Mouse (Mus musculus) MEL (cell line): ENCODE measurements around the gene Psmb5. TPM values are rescaled to one million over a fixed set of nuclear protein-coding genes. Genes with fewer than 3 reads are reported as not detected.
A peak's percentile ranks its signal among the peaks of the same experiment; 100 is the strongest.

Experiments
- DNase-seq: peaks from one replicate; pipeline ENCODE4 v3.0.0; 2011; ENCODE audit warnings: low read depth, low spot score
- H3K27ac ChIP-seq: 2 replicates; pipeline ENCODE4 v1.5.1; 2012; ENCODE audit warnings: low read depth, mild to moderate bottlenecking, control low read depth, low read length, moderate library complexity; ENCODE audit not compliant: control insufficient read depth
- H3K27me3 ChIP-seq, 2 experiments: fragments of 150-350 bp in 1 of 2; sonication (generic) in 1 of 2; 2 replicates each; pipeline ENCODE4 v1.6.1; 2012; ENCODE audit warnings: low read length in 2 of 2, mild to moderate bottlenecking in 2 of 2, improper control_type of control experiment in 1 of 2, moderate library complexity in 1 of 2; ENCODE audit not compliant: insufficient read depth in 2 of 2, control insufficient read depth in 1 of 2
- H3K36me3 ChIP-seq, 2 experiments: 2 replicates each; pipeline ENCODE4 v1.6.1; 2012 to 2014; ENCODE audit warnings: low read length in 2 of 2, improper control_type of control experiment in 1 of 2, inconsistent platforms in 1 of 2, mild to moderate bottlenecking in 1 of 2; ENCODE audit not compliant: insufficient read depth in 2 of 2, control insufficient read depth in 1 of 2
- H3K4me1 ChIP-seq, 2 experiments: fragments of 150-350 bp in 1 of 2; sonication (generic) in 1 of 2; 2 replicates each; pipeline ENCODE4 v1.6.1; 2012; ENCODE audit warnings: low read length in 2 of 2, improper control_type of control experiment in 1 of 2, mild to moderate bottlenecking in 1 of 2; ENCODE audit not compliant: insufficient read depth in 2 of 2, control insufficient read depth in 1 of 2
- H3K4me3 ChIP-seq, 2 experiments: fragments of 150-350 bp in 1 of 2; sonication (generic) in 1 of 2; 2 replicates each; pipeline ENCODE4 v1.5.1; 2012; ENCODE audit warnings: low read depth in 2 of 2, low read length in 2 of 2, mild to moderate bottlenecking in 2 of 2, moderate library complexity in 2 of 2, control low read depth in 1 of 2, improper control_type of control experiment in 1 of 2; ENCODE audit not compliant: control insufficient read depth in 1 of 2, insufficient read depth in 1 of 2
- H3K79me2 ChIP-seq: 2 replicates; pipeline ENCODE4 v1.6.1; 2012; ENCODE audit warnings: mild to moderate bottlenecking, low read length, moderate library complexity; ENCODE audit not compliant: control insufficient read depth, poor library complexity, insufficient read depth
- H3K9ac ChIP-seq: 2 replicates; pipeline ENCODE4 v1.6.1; 2012; ENCODE audit warnings: low read depth, mild to moderate bottlenecking, control low read depth, low read length, moderate library complexity; ENCODE audit not compliant: control insufficient read depth, poor library complexity, severe bottlenecking
- H3K9me3 ChIP-seq: fragments of 150-350 bp; sonication (generic); replicated peaks from 2 replicates; pipeline ENCODE4 v1.6.1; 2012; ENCODE audit warnings: mild to moderate bottlenecking, low read length, improper control_type of control experiment, moderate library complexity; ENCODE audit not compliant: insufficient read depth
- BHLHE40 ChIP-seq: IDR thresholded peaks from 2 replicates; pipeline ENCODE4 v1.6.1; 2012; ENCODE audit warnings: low read depth, mild to moderate bottlenecking, inconsistent platforms, low read length, improper control_type of control experiment, borderline replicate concordance
- CHD1 ChIP-seq: IDR thresholded peaks from 2 replicates; pipeline ENCODE4 v1.6.1; 2012; ENCODE audit warnings: low read depth, mild to moderate bottlenecking, inconsistent platforms, low read length, improper control_type of control experiment
- CHD2 ChIP-seq: IDR thresholded peaks from 2 replicates; pipeline ENCODE4 v1.6.1; 2011; ENCODE audit warnings: low read length, improper control_type of control experiment
- CTCF ChIP-seq, 3 experiments: IDR thresholded peaks in 2 of 3; conservative IDR thresholded peaks in 1 of 3; 2 replicates each; pipeline ENCODE4 v1.5.1; 2011 to 2012; ENCODE audit warnings: low read length in 3 of 3, low read depth in 2 of 3, mild to moderate bottlenecking in 2 of 3, improper control_type of control experiment in 1 of 3, inconsistent platforms in 1 of 3, mixed read lengths in 1 of 3, moderate library complexity in 1 of 3; ENCODE audit not compliant: control insufficient read depth in 1 of 3, insufficient read depth in 1 of 3, poor library complexity in 1 of 3, severe bottlenecking in 1 of 3
- E2F4 ChIP-seq: IDR thresholded peaks from 2 replicates; pipeline ENCODE4 v1.6.1; 2011; ENCODE audit warnings: low read depth, low read length, improper control_type of control experiment, borderline replicate concordance
- ELF1 ChIP-seq: IDR thresholded peaks from 2 replicates; pipeline ENCODE4 v1.6.1; 2014; ENCODE audit warnings: low read depth, mild to moderate bottlenecking, inconsistent platforms, low read length, improper control_type of control experiment, moderate library complexity
- EP300 ChIP-seq, 2 experiments: IDR thresholded peaks; 2 replicates each; pipeline ENCODE4 v1.6.1; 2011; ENCODE audit warnings: improper control_type of control experiment in 2 of 2, low read length in 2 of 2, low read depth in 1 of 2, mild to moderate bottlenecking in 1 of 2
- GABPA ChIP-seq: IDR thresholded peaks from 2 replicates; pipeline ENCODE4 v1.6.1; 2012; ENCODE audit warnings: low read depth, mild to moderate bottlenecking, inconsistent platforms, low read length, improper control_type of control experiment, moderate library complexity
- HCFC1 ChIP-seq: IDR thresholded peaks from 2 replicates; pipeline ENCODE4 v1.6.1; 2012; ENCODE audit warnings: low read depth, mild to moderate bottlenecking, inconsistent platforms, low read length, improper control_type of control experiment, moderate library complexity
- JUND ChIP-seq: IDR thresholded peaks from 2 replicates; pipeline ENCODE4 v1.6.1; 2011; ENCODE audit warnings: low read depth, mild to moderate bottlenecking, improper control_type of control experiment, low read length
- KAT2A ChIP-seq: conservative IDR thresholded peaks from 2 replicates; pipeline ENCODE4 v1.6.1; 2012; ENCODE audit warnings: low read depth, low read length, improper control_type of control experiment, inconsistent platforms
- MAFK ChIP-seq: IDR thresholded peaks from 2 replicates; pipeline ENCODE4 v1.6.1; 2011; ENCODE audit warnings: low read depth, mild to moderate bottlenecking, low read length, improper control_type of control experiment, borderline replicate concordance
- MAX ChIP-seq: IDR thresholded peaks from 2 replicates; pipeline ENCODE4 v1.6.1; 2011; ENCODE audit warnings: low read length, improper control_type of control experiment
- MAZ ChIP-seq: IDR thresholded peaks from 2 replicates; pipeline ENCODE4 v1.6.1; 2012; ENCODE audit warnings: low read depth, mild to moderate bottlenecking, inconsistent platforms, low read length, improper control_type of control experiment
- MEF2A ChIP-seq: IDR thresholded peaks from 2 replicates; pipeline ENCODE4 v1.6.1; 2014; ENCODE audit warnings: low read depth, mild to moderate bottlenecking, inconsistent platforms, low read length, improper control_type of control experiment; ENCODE audit not compliant: poor library complexity, insufficient replicate concordance, severe bottlenecking; ENCODE audit errors: extremely low read depth
- MYB ChIP-seq: IDR thresholded peaks from 2 replicates; pipeline ENCODE4 v1.6.1; 2011; ENCODE audit warnings: mild to moderate bottlenecking, low read depth, low read length, improper control_type of control experiment
- MYC ChIP-seq: IDR thresholded peaks from 2 replicates; pipeline ENCODE4 v1.6.1; 2011; ENCODE audit warnings: low read depth, mild to moderate bottlenecking, low read length, improper control_type of control experiment, moderate library complexity
- NELFE ChIP-seq: IDR thresholded peaks from 2 replicates; pipeline ENCODE4 v1.6.1; 2011; ENCODE audit warnings: low read depth, low read length, improper control_type of control experiment
- NRF1 ChIP-seq: IDR thresholded peaks from 2 replicates; pipeline ENCODE4 v1.6.1; 2014; ENCODE audit warnings: low read depth, mild to moderate bottlenecking, inconsistent platforms, low read length, improper control_type of control experiment, moderate library complexity; ENCODE audit not compliant: poor library complexity, insufficient read depth, severe bottlenecking
- POLR2A ChIP-seq, 2 experiments: IDR thresholded peaks; 2 replicates each; pipeline ENCODE4 v1.6.1; 2011 to 2012; ENCODE audit warnings: low read length in 2 of 2, mild to moderate bottlenecking in 2 of 2, control low read depth in 1 of 2, improper control_type of control experiment in 1 of 2, low read depth in 1 of 2, moderate library complexity in 1 of 2; ENCODE audit not compliant: control insufficient read depth in 1 of 2, insufficient read depth in 1 of 2, poor library complexity in 1 of 2
- POLR2AphosphoS2 ChIP-seq: IDR thresholded peaks from 2 replicates; pipeline ENCODE4 v1.6.1; 2011; ENCODE audit warnings: low read length, improper control_type of control experiment
- POLR2AphosphoS5 ChIP-seq: IDR thresholded peaks from 2 replicates; pipeline ENCODE4 v1.6.1; 2012; ENCODE audit warnings: low read depth, borderline replicate concordance, mild to moderate bottlenecking, inconsistent platforms, low read length, moderate library complexity, mixed read lengths
- RAD21 ChIP-seq: IDR thresholded peaks from 2 replicates; pipeline ENCODE4 v1.6.1; 2011; ENCODE audit warnings: mild to moderate bottlenecking, low read depth, low read length, improper control_type of control experiment
- SMC3 ChIP-seq: IDR thresholded peaks from 2 replicates; pipeline ENCODE4 v1.6.1; 2011; ENCODE audit warnings: low read depth, low read length, improper control_type of control experiment
- TAL1 ChIP-seq: IDR thresholded peaks from 2 replicates; pipeline ENCODE4 v1.6.1; 2012; ENCODE audit warnings: mild to moderate bottlenecking, inconsistent platforms, low read length, moderate library complexity, mixed read lengths
- TBP ChIP-seq: IDR thresholded peaks from 2 replicates; pipeline ENCODE4 v1.8.0; 2011; ENCODE audit warnings: low read depth, low read length, improper control_type of control experiment
- TCF12 ChIP-seq: IDR thresholded peaks from 2 replicates; pipeline ENCODE4 v1.6.1; 2014; ENCODE audit warnings: low read depth, mild to moderate bottlenecking, inconsistent platforms, low read length, improper control_type of control experiment, moderate library complexity
- UBTF ChIP-seq: IDR thresholded peaks from 2 replicates; pipeline ENCODE4 v1.6.1; 2012; ENCODE audit warnings: low read depth, mild to moderate bottlenecking, inconsistent platforms, low read length, improper control_type of control experiment, moderate library complexity, borderline replicate concordance; ENCODE audit not compliant: insufficient read depth
- USF2 ChIP-seq, 2 experiments: IDR thresholded peaks; 2 replicates each; pipeline ENCODE4 v1.6.1; 2011 to 2012; ENCODE audit warnings: improper control_type of control experiment in 2 of 2, low read length in 2 of 2, borderline replicate concordance in 1 of 2, inconsistent platforms in 1 of 2, low read depth in 1 of 2, mild to moderate bottlenecking in 1 of 2; ENCODE audit not compliant: insufficient read depth in 1 of 2
- ZC3H11A ChIP-seq: IDR thresholded peaks from 2 replicates; pipeline ENCODE4 v1.6.1; 2012; ENCODE audit warnings: low read depth, mild to moderate bottlenecking, inconsistent platforms, low read length, improper control_type of control experiment
- ZKSCAN1 ChIP-seq: IDR thresholded peaks from 2 replicates; pipeline ENCODE4 v1.6.1; 2012; ENCODE audit warnings: low read depth, mild to moderate bottlenecking, inconsistent platforms, low read length, improper control_type of control experiment, moderate library complexity
- ZMIZ1 ChIP-seq: IDR thresholded peaks from 2 replicates; pipeline ENCODE4 v1.6.1; 2012; ENCODE audit warnings: low read depth, mild to moderate bottlenecking, inconsistent platforms, low read length, improper control_type of control experiment, moderate library complexity
- ZNF384 ChIP-seq: IDR thresholded peaks from 2 replicates; pipeline ENCODE4 v1.6.1; 2012; ENCODE audit warnings: low read depth, mild to moderate bottlenecking, inconsistent platforms, low read length, improper control_type of control experiment
- polyA plus RNA-seq, 2 experiments: library from polyadenylated mRNA; stranded (reverse) in 1 of 2; unstranded in 1 of 2; fragments of >175 nt in 1 of 2; fragments of >200 nt in 1 of 2; gene quantifications; 2 replicates each; pipeline versions ENCODE4 v1.2.1 to v1.2.4; 2012; ENCODE audit warnings: low replicate concordance in 2 of 2, low read depth in 1 of 2; ENCODE audit not compliant: insufficient read length in 2 of 2, insufficient read depth in 1 of 2, missing spikeins in 1 of 2
- total RNA-seq: library from RNA; depleted of rRNA; stranded (reverse); fragments of 300-350 nt; gene quantifications from 2 replicates; pipeline ENCODE4 v1.2.3, GENCODE M21; 2012

The Psmb5 gene
- total and polyA plus RNA-seq, 3 experiments: 305 to 546 (median 318) TPM

DNA sequence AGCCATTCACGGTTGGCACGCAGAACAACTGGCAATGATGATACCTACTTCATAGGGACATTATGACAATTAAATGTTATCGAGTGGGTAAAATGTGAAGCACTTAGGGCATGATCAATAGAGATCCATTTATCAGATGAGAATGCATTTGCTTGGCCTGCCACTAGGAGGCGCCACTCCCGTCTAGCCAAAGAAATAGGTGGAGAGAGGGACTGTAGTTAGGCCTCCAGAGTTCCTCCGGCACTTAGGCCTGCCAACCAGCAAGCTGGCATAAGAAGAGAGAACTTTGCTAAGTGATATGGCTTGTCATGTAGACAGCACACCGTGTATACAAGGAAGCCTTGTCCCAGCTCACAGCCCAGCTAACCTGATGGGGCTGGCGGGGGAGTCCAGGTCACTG lies 19.1 kb upstream of the Psmb5 start:
- Histone ChIP-seq H3K36me3 (no peaks in the 10 kb centered on the region), H3K9me3 (no peaks in the 10 kb centered on the region), H3K27ac (no peak overlapping the region)
- DNase-seq: peak; percentile 61
- TF ChIP-seq ZC3H11A: peak; percentile 34; the same call in 1 of the 2 replicates
- no peak for TF ChIP-seq UBTF
- TF ChIP-seq RAD21: peak; percentile 30
- TF ChIP-seq MAZ: no peak
- TF ChIP-seq MYB: no peak
- no peak for TF ChIP-seq MEF2A
- no peak for TF ChIP-seq EP300 (IDR thresholded peaks at IDR 0.05; ENCODE audit: low read depth in 1 of 2, low read length in 2 of 2)
- TF ChIP-seq JUND: no peak
- no peak for TF ChIP-seq TAL1
- no peak for TF ChIP-seq TBP
- no peak for TF ChIP-seq NRF1
- no peak for TF ChIP-seq POLR2AphosphoS5
- TF ChIP-seq KAT2A: no peak
- no peak for TF ChIP-seq POLR2A (IDR thresholded peaks at IDR 0.05; ENCODE audit: control insufficient read depth in 1 of 2, insufficient read depth in 1 of 2, low read depth in 1 of 2, low read length in 2 of 2, poor library complexity in 1 of 2)
- no peak for TF ChIP-seq MAX
- TF ChIP-seq CHD1: no peak
- no peak for TF ChIP-seq POLR2AphosphoS2
- TF ChIP-seq NELFE: no peak
- TF ChIP-seq ZNF384: no peak
- peak; percentile 79 to 99 (median 88) for TF ChIP-seq CTCF (IDR thresholded peaks at IDR 0.05 in 2 of 3, conservative IDR thresholded peaks at IDR 0.05 in 1 of 3; ENCODE audit: control insufficient read depth in 1 of 3, insufficient read depth in 1 of 3, low read depth in 2 of 3, low read length in 3 of 3, poor library complexity in 1 of 3, severe bottlenecking in 1 of 3)
- no peak for TF ChIP-seq MYC
- TF ChIP-seq USF2 (IDR thresholded peaks at IDR 0.05; ENCODE audit: borderline replicate concordance in 1 of 2, insufficient read depth in 1 of 2, low read depth in 1 of 2, low read length in 2 of 2): no peak
- TF ChIP-seq HCFC1: no peak
- TF ChIP-seq MAFK: no peak
- TF ChIP-seq BHLHE40: no peak
- no peak for TF ChIP-seq E2F4
- no peak for TF ChIP-seq GABPA
- no peak for TF ChIP-seq ZKSCAN1
- no peak for TF ChIP-seq ELF1
- no peak for TF ChIP-seq CHD2
- TF ChIP-seq SMC3: peak; percentile 69
- no peak for TF ChIP-seq ZMIZ1
- no peak for TF ChIP-seq TCF12
- TF ChIP-seq, all 39 proteins: peak for 4
- Histone ChIP-seq H3K4me1 (peaks cover 4% of the 10 kb centered on the region in 2 experiments; a peak in 2 of 4 replicates), H3K79me2 (no peaks in the 10 kb centered on the region; the same call in 1 of the 2 replicates), H3K4me3 (no peak overlapping the region), H3K27me3 (no peaks in the 10 kb centered on the region), H3K9ac (no peak overlapping the region)
